Mouse (Mus musculus) cerebellum, adult (tissue): ENCODE data around the gene Cacna1g.

Source experiments
- ATAC-seq: cut with Nextera tagmentation; 2 replicates; pipeline ENCODE4 v1.9.2; 2017; ENCODE audit warnings: mild to moderate bottlenecking, moderate library complexity, mixed read lengths; ENCODE audit not compliant: insufficient number of reproducible peaks, low FRiP score, low TSS enrichment

The Cacna1g gene

DNA sequence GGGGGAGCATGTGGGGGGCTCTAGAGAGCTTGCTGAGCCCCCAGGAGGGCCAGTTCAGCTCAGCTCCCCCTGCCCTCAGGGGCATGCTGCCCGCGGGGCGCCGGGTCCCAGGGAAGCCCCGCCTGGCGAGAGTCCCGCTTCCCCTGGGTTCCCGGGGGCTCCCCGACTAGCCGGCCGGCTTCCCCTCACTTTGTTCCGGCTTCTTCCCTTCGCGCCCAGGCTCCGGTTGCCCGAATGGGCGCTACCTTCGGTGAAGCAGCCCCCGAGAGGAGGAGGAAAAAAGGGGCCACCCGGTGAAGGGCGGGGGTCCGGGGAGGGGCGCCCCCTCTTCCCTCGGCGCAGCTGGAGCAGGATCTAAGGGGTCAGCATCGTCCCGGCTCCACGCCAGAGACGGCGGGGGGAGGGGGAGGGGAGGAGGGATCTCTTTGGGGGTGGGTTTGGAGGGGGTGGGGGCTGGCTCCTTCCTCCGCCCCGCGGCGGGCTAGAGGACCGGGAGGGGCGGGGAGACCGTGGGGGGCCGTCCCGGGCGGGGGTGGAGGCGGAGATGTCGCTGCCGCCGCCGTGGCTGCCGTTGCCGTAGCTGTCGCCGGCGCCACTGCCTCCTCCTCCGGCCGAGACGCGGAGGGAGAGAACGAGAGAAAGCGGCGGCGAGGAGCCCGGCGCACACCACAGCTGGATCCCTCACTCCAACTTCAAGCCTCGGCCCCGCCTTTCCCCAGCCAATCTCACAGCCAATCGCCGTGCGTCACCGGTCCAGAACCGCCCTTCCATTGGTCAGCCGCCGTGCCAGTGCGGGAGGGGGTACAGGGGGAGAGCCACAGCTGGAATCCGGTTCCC, at the start of gene Cacna1g:
Gene Cacna1g (minus strand): TSS at position 492 of the 837 bp plus-strand sequence.
- ATAC-seq = peak; percentile 74

- ATAC-seq = peak; percentile 74
These were observed 47.3 kb upstream of the Cacna1g start, which contains the start of gene Mycbpap for GRCm38 (mm10) chr11:94521219-94521843. Gene Mycbpap, minus strand, starts transcription at chr11:94521742.

- ATAC-seq = no peak
These were observed 39.5 kb upstream of the Cacna1g start for GRCm38 (mm10) chr11:94513452-94513851.

- ATAC-seq = no peak
These were observed 35.0 kb upstream of the Cacna1g start for GRCm38 (mm10) chr11:94508976-94509375.

DNA sequence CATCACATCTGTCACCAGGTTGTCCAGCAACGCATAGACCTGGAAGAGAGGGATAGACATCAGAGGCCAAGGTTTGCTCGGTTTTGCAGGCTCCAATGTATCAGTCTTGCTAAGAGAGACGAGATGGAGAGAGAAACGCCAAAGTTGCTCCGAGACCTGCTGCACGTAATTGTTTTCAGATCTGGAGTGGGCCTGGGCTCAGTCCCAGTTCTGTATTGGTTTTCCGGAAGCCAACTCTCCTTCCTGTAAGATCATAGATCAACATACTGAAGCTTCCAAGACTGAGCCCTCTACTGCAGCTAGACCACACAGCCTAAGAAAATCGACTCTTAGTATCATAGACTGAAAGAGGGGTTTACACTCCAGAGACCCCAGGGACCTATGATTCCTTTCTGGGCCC, 27.5 kb upstream of the Cacna1g start:
- ATAC-seq = no peak

DNA sequence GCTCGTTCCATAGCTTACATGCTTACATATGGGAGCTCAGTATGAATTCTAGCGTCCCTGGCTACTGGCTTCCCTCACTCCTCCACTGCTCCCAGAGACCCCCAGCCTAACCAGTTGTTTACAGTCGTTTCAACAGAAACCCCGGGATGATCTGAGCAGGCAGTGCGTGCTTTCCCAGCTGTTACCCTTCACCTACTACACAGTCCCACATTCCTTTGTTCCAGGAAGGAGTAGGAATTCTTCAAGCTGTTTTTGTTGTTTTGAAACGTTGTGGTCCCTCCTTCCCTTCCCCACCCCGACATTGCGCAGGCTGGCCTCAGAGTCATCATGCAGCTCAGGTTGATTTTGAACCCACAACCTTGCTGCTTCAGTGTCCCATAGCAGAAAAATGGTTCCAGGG, 26.4 kb upstream of the Cacna1g start:
- no peak for ATAC-seq

GRCm38 (mm10) chr11:94499661-94500152, 25.7 kb upstream of the Cacna1g start, which contains the start of gene Epn3:
Gene Epn3, minus strand, starts transcription at chr11:94499974.
- 0 out of 2 replicates have a peak, but pooled peaks have one; percentile 29 for ATAC-seq

DNA sequence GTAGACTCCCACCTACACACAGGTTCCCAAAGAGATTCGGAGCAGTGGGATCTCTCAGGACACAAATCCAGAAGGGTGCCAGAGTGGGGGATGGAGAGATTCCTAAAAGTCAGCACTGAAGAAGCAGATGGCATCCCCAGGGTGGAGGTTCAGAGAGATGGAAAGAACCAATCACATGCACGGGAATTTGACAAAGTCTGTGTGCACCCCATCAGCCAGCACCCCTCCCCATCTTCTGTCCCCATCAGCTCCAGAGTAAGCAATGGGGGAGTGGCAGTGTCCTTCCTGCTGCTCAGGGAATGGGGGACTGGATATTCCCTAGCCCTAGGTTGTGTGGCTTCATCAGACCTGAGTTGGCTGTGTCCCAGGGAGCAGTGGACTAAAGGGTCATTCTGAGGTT, 25.0 kb upstream of the Cacna1g start:
- peak; percentile 85 for ATAC-seq

DNA sequence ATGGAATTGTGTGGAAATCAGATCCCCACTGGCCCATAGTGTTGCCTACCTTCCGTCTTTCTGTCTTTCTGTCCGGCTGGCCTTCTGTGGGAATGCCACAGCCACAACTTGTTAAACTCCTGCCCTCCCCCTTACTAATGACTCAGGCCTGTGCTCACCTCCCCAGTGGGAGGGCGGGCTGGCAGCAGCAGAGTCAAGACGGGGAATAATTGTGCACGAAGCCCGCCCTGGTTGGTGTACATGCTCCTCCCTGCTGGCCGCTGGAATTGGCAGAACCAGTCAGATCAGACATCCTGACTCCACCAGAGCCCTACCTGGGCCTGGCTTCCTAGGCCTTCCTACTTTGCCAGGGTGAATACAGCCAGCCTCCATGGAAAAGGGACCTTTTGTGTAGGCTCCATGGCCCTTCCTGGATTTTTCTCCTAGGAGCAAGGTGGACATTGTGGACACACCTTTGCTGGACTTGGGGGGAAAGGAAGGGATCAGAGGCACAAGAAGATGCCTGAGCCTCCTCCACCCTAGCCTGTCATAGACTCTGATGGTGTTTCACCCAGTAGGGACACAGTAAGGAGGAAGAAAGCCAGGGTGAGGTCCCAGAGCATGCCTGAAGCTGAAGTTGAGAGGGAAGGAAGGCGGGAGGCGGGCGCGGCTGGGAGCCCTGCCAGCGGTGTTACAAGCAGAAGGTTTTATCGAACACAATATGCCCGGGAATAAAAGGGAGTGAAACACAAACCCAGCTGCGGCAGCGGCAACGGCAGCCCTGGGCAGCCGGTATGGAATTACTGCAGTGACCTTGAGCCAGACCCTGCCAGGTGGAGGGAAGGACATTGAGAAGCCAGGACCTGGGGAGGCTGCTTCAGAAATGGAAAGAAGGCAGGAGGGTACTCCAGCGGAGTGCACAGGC, 24.3 kb upstream of the Cacna1g start:
- peak; percentile 32 for ATAC-seq

DNA sequence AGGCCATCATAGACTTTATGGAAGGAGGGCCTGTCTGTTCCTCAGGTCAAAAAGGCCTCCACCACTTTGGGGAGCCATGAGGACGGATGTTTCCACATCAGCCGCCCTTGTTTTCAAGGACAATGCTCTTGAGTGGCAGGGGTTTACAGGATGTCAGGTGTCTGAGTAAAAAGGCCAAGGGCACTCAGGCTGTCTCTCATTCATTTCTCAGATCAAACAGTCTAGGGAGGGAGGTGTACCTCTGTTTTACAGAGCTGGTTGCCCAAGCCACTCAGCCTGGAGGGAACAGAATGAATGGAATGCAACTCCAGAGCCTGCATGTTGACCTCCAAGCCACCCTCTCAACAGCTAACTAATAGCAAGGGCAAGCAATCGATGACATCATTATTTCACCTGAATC, 21.4 kb upstream of the Cacna1g start:
- ATAC-seq = no peak

DNA sequence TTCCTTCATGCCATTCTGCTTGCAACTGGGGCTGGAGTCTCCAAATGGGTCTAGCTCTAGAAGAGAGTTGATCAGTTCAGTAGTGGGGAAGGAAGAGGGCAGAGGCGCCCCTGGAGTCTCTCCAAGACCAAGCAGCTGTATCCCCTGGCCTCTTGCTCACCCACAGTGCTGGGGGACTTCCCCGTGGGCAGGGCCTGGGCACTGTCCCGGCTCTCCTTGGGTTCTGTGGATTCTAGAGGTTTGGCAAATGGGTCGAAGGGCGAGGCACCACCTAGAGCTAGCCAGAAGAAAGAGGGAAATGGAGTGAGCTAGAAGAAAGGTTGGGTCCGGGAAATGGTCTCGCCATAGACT, 17.7 kb upstream of the Cacna1g start:
- ATAC-seq = no peak

GRCm38 (mm10) chr11:94491035-94491748, 17.2 kb upstream of the Cacna1g start:
- ATAC-seq = no peak

DNA sequence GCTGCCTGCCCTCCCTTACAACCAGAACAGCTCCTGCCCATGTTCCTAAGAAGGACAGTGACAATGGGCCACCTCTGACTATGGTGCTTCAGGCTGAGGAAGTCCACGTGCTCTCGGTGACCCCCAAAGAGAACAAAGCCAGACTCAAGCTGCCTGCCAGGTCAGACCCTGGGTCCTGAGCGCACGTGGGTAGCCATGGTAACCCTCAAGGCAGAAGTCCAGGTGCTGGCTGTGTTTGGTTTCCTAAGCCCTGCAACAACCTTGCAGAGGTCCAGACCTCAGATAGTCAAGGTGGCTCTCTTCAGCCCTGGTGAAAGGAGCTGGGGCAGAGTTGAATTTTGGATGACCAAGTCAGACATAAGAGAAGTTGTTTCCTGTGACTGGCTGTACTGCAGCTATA, 15.7 kb upstream of the Cacna1g start:
- ATAC-seq = no peak

DNA sequence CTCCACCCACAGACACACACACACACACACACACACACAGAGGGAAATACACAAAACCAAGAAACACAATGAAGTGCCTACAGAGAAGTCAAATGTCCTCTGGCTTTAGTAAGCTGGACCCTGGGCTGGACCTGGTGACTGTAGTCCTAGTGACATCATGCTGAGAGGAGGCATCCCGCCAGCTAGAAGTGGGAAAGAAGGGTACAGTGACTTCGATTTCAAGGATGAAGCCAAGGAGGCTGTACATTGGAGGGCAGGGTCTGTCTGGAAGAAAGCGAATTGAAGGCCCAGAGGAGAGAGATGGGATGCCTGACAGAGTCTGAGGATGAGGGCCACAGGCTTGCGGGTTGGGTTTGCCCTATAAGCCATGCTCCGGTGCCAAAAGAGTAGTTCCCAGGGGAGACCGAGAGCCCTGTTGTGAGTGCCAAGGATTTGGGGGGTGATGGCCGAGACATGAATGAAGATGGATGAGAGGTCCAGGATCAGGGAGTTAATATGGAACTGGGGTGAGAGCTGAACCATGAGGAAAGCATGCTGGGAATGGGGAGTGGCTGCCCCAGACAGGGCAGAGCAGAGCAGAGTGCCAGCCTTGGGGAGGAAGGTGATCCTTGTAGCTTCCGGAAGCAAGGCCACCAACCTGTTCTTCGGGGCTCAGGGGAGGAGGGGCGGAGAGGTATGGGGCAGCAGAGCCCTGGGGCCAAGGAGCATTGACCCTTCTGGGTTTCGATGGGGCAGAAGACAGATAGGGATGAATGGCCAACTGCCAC, 15.0 kb upstream of the Cacna1g start:
- ATAC-seq = no peak

DNA sequence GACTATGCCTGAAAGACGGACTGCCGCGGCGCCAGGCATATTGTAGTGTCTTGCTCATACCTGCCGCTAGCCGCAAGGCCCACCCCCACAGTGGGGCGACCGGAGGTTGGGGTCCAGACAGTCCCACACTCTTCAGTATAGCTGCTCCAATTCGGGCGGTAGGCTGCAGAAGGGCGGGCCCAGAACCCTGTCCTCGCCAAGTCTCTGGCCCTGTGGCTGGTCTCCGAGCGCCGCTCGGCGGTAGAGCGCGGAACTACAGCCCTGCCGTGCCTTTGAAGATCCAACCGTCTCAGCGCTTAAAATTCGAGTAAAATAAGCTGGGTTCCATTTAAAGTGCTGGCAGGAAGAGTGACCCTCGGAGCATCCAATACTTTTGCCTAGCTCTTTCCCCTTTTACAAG, 12.0 kb upstream of the Cacna1g start, which contains the start of gene Spata20:
Gene Spata20 (minus strand): TSS at position 179 of the 400 bp plus-strand sequence.
- ATAC-seq = peak; percentile 33; the same call in 1 of the 2 replicates

DNA sequence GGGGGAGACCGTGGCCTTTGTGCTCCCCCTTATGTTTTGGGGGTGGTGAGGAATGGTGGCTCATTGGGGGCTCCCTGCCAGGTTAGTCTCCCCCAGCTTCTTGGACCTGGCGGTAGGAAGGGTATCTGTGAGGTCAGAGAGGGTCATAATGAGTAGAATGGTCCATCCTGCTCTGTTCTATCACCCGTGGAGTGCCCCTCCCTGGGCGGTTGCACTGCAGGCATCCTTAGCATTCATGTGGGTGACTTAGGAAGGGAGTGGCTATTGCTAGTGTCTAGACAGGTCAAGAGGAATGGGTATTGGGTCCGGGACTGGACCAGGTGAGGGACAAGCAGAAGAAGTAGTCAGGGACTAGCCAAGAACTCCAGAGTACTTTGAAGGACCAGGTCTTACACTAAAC, 11.2 kb upstream of the Cacna1g start:
- no peak for ATAC-seq

DNA sequence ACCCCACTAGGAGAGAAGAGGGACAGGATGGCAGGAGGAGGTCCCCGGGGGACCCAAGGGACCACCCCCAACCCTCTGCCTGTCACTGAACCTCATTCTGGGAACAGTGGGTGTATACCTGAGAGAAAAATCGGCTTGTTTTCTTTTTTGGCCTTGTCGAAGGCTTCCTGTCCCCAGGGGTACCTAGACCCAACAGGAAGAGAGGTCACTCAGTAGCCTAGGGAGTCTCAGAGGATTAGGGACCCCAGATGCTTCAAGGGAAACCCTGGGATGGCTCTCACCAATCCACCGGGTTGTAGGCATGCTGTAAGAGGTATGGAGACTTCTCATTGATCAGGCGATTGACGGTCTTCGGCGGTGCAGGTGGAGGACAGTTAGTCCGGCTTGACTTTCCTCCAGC, 10.6 kb upstream of the Cacna1g start:
- ATAC-seq = no peak

- no peak for ATAC-seq
These were observed 9.9 kb upstream of the Cacna1g start for GRCm38 (mm10) chr11:94483921-94484320.

DNA sequence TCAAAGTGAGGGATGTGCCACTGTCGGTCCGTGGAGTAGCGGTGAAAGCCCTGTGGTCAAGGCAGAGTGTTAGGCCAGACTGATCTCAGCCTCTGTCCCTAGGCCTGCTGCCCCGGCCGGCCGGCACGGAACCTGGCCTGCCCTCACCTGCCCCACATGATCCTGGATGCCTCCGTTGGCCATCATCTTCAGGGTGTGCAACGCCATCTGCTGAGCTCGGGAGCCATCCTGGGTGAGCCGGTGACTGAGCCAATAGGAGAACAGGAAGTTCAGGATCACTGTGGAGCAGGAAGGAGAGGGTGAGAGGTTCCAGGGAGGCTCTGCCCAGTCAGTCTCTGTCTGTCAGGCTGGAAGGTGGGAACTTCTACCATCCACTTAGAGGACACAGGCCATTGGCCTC, 9.4 kb upstream of the Cacna1g start:
- peak; percentile 67 for ATAC-seq
